Mouse (Mus musculus): ENCODE measurements at regions not wholly inside any gene's neighbourhood (a gene's known extent, or its start where the extent isn't known, plus 50 kb on each side); places are given as distances from the start of the nearest gene placed in this dataset.

- Histone ChIP-seq H3K4me1 (ENCODE audit: control insufficient read depth, insufficient read depth, low read length) (peaks cover 6% of the 10 kb centered on the region; the same call in 1 of the 2 replicates), H3K27me3 (ENCODE audit: control insufficient read depth, insufficient read depth, low read length) (no peaks in the 10 kb centered on the region), H3K4me2 (no peak overlapping the region), H3K9me3 (replicated peaks; ENCODE audit: control insufficient read depth, low read length) (no peaks in the 10 kb centered on the region), H3K27ac (ENCODE audit: low read depth, low read length) (no peak overlapping the region), H3K36me3 (ENCODE audit: control insufficient read depth, insufficient read depth, low read length) (no peaks in the 10 kb centered on the region), H3K9ac (ENCODE audit: low read depth, low read length) (no peak overlapping the region), H3K4me3 (ENCODE audit: low read depth, low read length) (no peak overlapping the region)
- no peak for ATAC-seq (replicated peaks; ENCODE audit: insufficient number of reproducible peaks, low FRiP score, low TSS enrichment)
- WGBS (ENCODE audit: insufficient replicate concordance) = 79% methylated on average over 6 of the region's 6 CpGs
Measured at GRCm38 (mm10) chr19:21105004-21105403, 151.0 kb upstream of the Tmc1 start.

- Histone ChIP-seq H3K27me3 (ENCODE audit: control insufficient read depth, insufficient read depth, low read length) (no peaks in the 10 kb centered on the region), H3K4me1 (ENCODE audit: control insufficient read depth, insufficient read depth, low read length) (peaks cover 6% of the 10 kb centered on the region; the same call in 1 of the 2 replicates), H3K27ac (ENCODE audit: low read depth, low read length) (no peak overlapping the region), H3K4me2 (no peak overlapping the region), H3K9ac (ENCODE audit: low read depth, low read length) (no peak overlapping the region), H3K4me3 (ENCODE audit: low read depth, low read length) (no peak overlapping the region), H3K9me3 (replicated peaks; ENCODE audit: control insufficient read depth, low read length) (no peaks in the 10 kb centered on the region), H3K36me3 (ENCODE audit: control insufficient read depth, insufficient read depth, low read length) (no peaks in the 10 kb centered on the region)
- 68% methylated on average over 8 of the region's 8 CpGs for WGBS (ENCODE audit: insufficient replicate concordance)
- ATAC-seq (replicated peaks; ENCODE audit: insufficient number of reproducible peaks, low FRiP score, low TSS enrichment) = no peak; the same call in 1 of the 2 replicates
Measured at GRCm38 (mm10) chr19:21104462-21104936, 150.5 kb upstream of the Tmc1 start.

GRCm38 (mm10) chr19:21077771-21078548 is 124.0 kb upstream of the Tmc1 start:
- Histone ChIP-seq H3K4me2 (no peak overlapping the region), H3K4me1 (ENCODE audit: control insufficient read depth, insufficient read depth, low read length) (no peaks in the 10 kb centered on the region), H3K27me3 (ENCODE audit: control insufficient read depth, insufficient read depth, low read length) (no peaks in the 10 kb centered on the region), H3K9ac (ENCODE audit: low read depth, low read length) (no peak overlapping the region), H3K36me3 (ENCODE audit: control insufficient read depth, insufficient read depth, low read length) (no peaks in the 10 kb centered on the region), H3K27ac (ENCODE audit: low read depth, low read length) (no peak overlapping the region), H3K4me3 (ENCODE audit: low read depth, low read length) (no peak overlapping the region), H3K9me3 (replicated peaks; ENCODE audit: control insufficient read depth, low read length) (no peaks in the 10 kb centered on the region; the same call in 1 of the 2 replicates)
- 75% methylated on average over 7 of the region's 7 CpGs for WGBS (ENCODE audit: insufficient replicate concordance)
- no peak for ATAC-seq (replicated peaks; ENCODE audit: insufficient number of reproducible peaks, low FRiP score, low TSS enrichment)

- H3K36me3 ChIP-seq (ENCODE audit: control insufficient read depth, insufficient read depth, low read length) = no peaks in the 10 kb centered on the region
- 72% methylated on average over 7 of the region's 7 CpGs for WGBS (ENCODE audit: insufficient replicate concordance)
- no peaks in the 10 kb centered on the region for H3K27me3 ChIP-seq (ENCODE audit: control insufficient read depth, insufficient read depth, low read length)
- no peak overlapping the region for H3K4me2 ChIP-seq
- no peaks in the 10 kb centered on the region for H3K9me3 ChIP-seq (replicated peaks; ENCODE audit: control insufficient read depth, low read length)
- H3K4me3 ChIP-seq (ENCODE audit: low read depth, low read length) = no peak overlapping the region
- H3K9ac ChIP-seq (ENCODE audit: low read depth, low read length) = no peak overlapping the region
- H3K27ac ChIP-seq (ENCODE audit: low read depth, low read length) = no peak overlapping the region
- no peak for ATAC-seq (replicated peaks; ENCODE audit: insufficient number of reproducible peaks, low FRiP score, low TSS enrichment)
- H3K4me1 ChIP-seq (ENCODE audit: control insufficient read depth, insufficient read depth, low read length) = no peaks in the 10 kb centered on the region
Measured at GRCm38 (mm10) chr19:21068381-21068780, 114.4 kb upstream of the Tmc1 start.

GRCm38 (mm10) chr19:21066432-21067113 is 112.6 kb upstream of the Tmc1 start:
- WGBS (ENCODE audit: insufficient replicate concordance) = 83% methylated on average over 14 of the region's 14 CpGs
- Histone ChIP-seq H3K9ac (ENCODE audit: low read depth, low read length) (no peak overlapping the region), H3K4me3 (ENCODE audit: low read depth, low read length) (no peak overlapping the region), H3K27ac (ENCODE audit: low read depth, low read length) (no peak overlapping the region), H3K36me3 (ENCODE audit: control insufficient read depth, insufficient read depth, low read length) (no peaks in the 10 kb centered on the region), H3K9me3 (replicated peaks; ENCODE audit: control insufficient read depth, low read length) (no peaks in the 10 kb centered on the region), H3K27me3 (ENCODE audit: control insufficient read depth, insufficient read depth, low read length) (no peaks in the 10 kb centered on the region), H3K4me1 (ENCODE audit: control insufficient read depth, insufficient read depth, low read length) (no peaks in the 10 kb centered on the region), H3K4me2 (no peak overlapping the region)
- no peak for ATAC-seq (replicated peaks; ENCODE audit: insufficient number of reproducible peaks, low FRiP score, low TSS enrichment)

GRCm38 (mm10) chr19:21064902-21065301 is 110.9 kb upstream of the Tmc1 start:
- Histone ChIP-seq H3K9ac (ENCODE audit: low read depth, low read length) (no peak overlapping the region), H3K9me3 (replicated peaks; ENCODE audit: control insufficient read depth, low read length) (no peaks in the 10 kb centered on the region), H3K36me3 (ENCODE audit: control insufficient read depth, insufficient read depth, low read length) (no peaks in the 10 kb centered on the region), H3K27ac (ENCODE audit: low read depth, low read length) (no peak overlapping the region), H3K27me3 (ENCODE audit: control insufficient read depth, insufficient read depth, low read length) (no peaks in the 10 kb centered on the region), H3K4me2 (no peak overlapping the region), H3K4me1 (ENCODE audit: control insufficient read depth, insufficient read depth, low read length) (no peaks in the 10 kb centered on the region), H3K4me3 (ENCODE audit: low read depth, low read length) (no peak overlapping the region)
- no peak for ATAC-seq (replicated peaks; ENCODE audit: insufficient number of reproducible peaks, low FRiP score, low TSS enrichment)
- WGBS (ENCODE audit: insufficient replicate concordance) = 80% methylated on average over 3 of the region's 3 CpGs

- Histone ChIP-seq H3K4me3 (ENCODE audit: low read depth, low read length) (no peak overlapping the region), H3K36me3 (ENCODE audit: control insufficient read depth, insufficient read depth, low read length) (no peaks in the 10 kb centered on the region), H3K27me3 (ENCODE audit: control insufficient read depth, insufficient read depth, low read length) (no peaks in the 10 kb centered on the region), H3K27ac (ENCODE audit: low read depth, low read length) (no peak overlapping the region), H3K4me2 (no peak overlapping the region), H3K9ac (ENCODE audit: low read depth, low read length) (no peak overlapping the region), H3K4me1 (ENCODE audit: control insufficient read depth, insufficient read depth, low read length) (no peaks in the 10 kb centered on the region), H3K9me3 (replicated peaks; ENCODE audit: control insufficient read depth, low read length) (no peaks in the 10 kb centered on the region)
- no peak for ATAC-seq (replicated peaks; ENCODE audit: insufficient number of reproducible peaks, low FRiP score, low TSS enrichment)
- 78% methylated on average over 11 of the region's 11 CpGs for WGBS (ENCODE audit: insufficient replicate concordance)
Measured at GRCm38 (mm10) chr19:21053597-21054544, 99.9 kb upstream of the Tmc1 start.

- H3K4me1 ChIP-seq (ENCODE audit: control insufficient read depth, insufficient read depth, low read length) = no peaks in the 10 kb centered on the region
- no peak overlapping the region for H3K4me3 ChIP-seq (ENCODE audit: low read depth, low read length)
- no peaks in the 10 kb centered on the region for H3K36me3 ChIP-seq (ENCODE audit: control insufficient read depth, insufficient read depth, low read length)
- H3K9me3 ChIP-seq (replicated peaks; ENCODE audit: control insufficient read depth, low read length) = no peaks in the 10 kb centered on the region
- no peak overlapping the region for H3K9ac ChIP-seq (ENCODE audit: low read depth, low read length)
- no peak overlapping the region for H3K4me2 ChIP-seq
- H3K27me3 ChIP-seq (ENCODE audit: control insufficient read depth, insufficient read depth, low read length) = no peaks in the 10 kb centered on the region
- no peak for ATAC-seq (replicated peaks; ENCODE audit: insufficient number of reproducible peaks, low FRiP score, low TSS enrichment)
- 80% methylated on average over 3 of the region's 3 CpGs for WGBS (ENCODE audit: insufficient replicate concordance)
- H3K27ac ChIP-seq (ENCODE audit: low read depth, low read length) = no peak overlapping the region
Measured at GRCm38 (mm10) chr19:21052771-21053170, 98.8 kb upstream of the Tmc1 start.

Measured in heart, embryonic 11.5 days (tissue).